Mouse (Mus musculus) heart, postnatal 10 days (tissue): ENCODE data around the gene Wwp2. TPM values are rescaled to one million over a fixed set of nuclear protein-coding genes. Genes with fewer than 3 reads are reported as not detected.

Experiments
- DNase-seq, 2 experiments: peaks; one replicate each; pipeline ENCODE4 v3.0.0; 2021
- intact Hi-C: fragments of 180-260 bp; cut with DNase I; formaldehyde crosslinking; loops from one replicate; pipeline ENCODE4 v1.15.1; 2025
- total RNA-seq, 2 experiments: library from RNA; stranded (reverse); gene quantifications; 2 replicates each; pipeline ENCODE4 v1.2.3; 2021

The Wwp2 gene
- total RNA-seq, result 10 to 100 TPM; 27.2 to 30.1 TPM

- peak; percentile 82 to 84 for DNase-seq
- intact Hi-C loops, result no loop called here
These were observed at the start of gene Wwp2 for GRCm38 (mm10) chr8:107435962-107436831. Wwp2 (plus strand) TSS chr8:107436365.

DNA sequence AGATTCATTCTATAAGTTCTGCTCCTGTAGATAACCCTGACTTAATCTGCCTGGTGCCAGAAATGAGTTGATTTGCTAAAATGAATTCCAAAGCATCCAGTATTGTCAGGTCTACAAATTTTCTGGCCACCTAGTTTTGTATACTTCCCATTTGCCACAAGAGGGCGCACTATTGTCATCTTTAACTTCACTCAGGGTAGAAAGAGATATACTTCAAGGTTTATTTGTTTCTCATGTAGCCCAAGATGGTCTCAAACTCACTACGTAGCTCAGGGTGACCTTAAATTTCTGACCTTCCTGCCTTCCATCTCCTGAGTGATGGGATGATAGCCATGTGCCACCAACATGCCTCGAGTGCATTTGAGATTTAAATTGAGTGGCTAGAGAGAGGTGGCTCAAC, 49.5 kb upstream of the Wwp2 start:
- DNase-seq, result peak in 1 of 2 experiments; percentile 63
- intact Hi-C loops, result loop anchor here (1.0 to 5.0 kb wide), 2 partner anchors 39 to 191 kb away; partner anchors contain the start of gene Nob1

GRCm38 (mm10) chr8:107387861-107388260, 48.3 kb upstream of the Wwp2 start:
- peak in 1 of 2 experiments; percentile 54 for DNase-seq
- intact Hi-C loops, result loop anchor here (5.0 kb wide), 1 partner anchor 189 kb away; no protein-coding TSS in a partner anchor

- intact Hi-C loops, result loop anchor here (5.0 kb wide), 1 partner anchor 188 kb away; no protein-coding TSS in a partner anchor
- peak; percentile 81 to 82 for DNase-seq
These were observed 46.6 kb upstream of the Wwp2 start for GRCm38 (mm10) chr8:107389557-107389956.

DNA sequence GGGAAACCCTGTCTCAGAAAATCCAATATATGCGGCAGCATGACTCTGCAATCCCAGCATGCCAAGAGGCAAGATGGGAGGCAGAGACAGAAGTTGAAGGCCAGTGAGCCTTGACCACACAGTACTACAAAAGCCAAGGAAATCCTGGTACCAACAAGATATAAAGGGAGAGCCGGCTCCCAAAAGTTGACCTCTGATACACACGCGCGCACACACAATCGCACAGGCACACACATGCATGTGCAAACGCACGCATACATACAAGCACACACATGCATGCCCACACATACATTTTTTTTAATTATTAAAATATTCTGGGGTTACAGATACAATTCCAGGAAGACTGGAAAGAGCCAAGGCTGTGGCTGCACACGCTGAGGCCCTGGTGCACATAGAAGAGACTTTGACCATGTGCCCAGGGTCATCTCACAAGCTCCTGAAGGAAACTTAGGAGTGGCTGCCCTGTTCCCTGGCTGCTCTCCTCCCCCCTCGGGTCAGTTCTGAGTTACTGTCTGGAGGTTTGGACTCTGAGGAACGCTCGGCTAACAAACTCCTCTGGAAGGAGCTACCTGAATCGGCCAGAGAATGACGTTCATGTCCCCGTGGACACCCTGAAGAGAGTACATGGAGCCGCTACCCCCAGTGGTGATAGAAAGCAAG, 45.6 kb upstream of the Wwp2 start:
- intact Hi-C loops, result no loop called here

DNA sequence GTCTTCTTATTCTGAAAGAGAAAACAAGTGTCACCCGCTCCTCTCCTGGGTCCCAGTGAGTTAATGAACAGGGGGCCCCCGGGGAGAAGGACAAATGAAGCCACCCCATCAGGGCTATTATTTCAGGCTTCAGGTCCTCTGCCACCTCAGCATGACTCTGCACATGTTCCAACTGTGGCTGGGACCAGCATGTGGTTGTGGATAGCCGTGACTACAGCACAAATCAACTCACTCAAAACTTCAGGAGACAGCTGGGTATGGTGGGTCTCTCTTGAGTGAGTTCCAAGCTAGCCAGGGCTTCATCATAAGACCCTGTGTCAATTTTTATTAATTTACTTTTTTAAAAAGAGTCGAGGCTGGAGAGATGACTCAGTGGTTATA, 45.0 kb upstream of the Wwp2 start:
- intact Hi-C loops, result no loop called here
- DNase-seq, result no peak

More for the DNA sequence above, 45.6 kb upstream of the Wwp2 start:
- DNase-seq, result no peak

DNA sequence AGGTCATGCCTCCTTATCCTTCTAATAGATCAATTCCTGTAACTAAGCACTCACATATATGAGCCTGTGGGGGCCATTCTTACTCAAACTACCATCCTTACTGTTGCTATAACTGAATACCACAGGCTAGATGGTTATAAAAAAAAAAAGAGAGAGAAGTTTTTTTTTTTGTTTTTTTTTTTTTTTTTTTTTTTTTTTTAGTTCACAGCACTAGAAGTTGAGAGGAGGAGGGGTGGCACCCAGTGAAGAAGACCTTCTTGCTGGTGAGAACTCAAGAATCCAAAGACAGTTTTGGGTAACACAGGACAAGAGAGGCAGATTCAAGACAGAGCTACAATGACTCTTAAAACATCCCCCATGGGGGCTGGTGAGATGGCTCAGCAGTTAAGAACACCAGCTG, 40.8 kb upstream of the Wwp2 start:
- DNase-seq, result no peak
- intact Hi-C loops, result no loop called here

DNA sequence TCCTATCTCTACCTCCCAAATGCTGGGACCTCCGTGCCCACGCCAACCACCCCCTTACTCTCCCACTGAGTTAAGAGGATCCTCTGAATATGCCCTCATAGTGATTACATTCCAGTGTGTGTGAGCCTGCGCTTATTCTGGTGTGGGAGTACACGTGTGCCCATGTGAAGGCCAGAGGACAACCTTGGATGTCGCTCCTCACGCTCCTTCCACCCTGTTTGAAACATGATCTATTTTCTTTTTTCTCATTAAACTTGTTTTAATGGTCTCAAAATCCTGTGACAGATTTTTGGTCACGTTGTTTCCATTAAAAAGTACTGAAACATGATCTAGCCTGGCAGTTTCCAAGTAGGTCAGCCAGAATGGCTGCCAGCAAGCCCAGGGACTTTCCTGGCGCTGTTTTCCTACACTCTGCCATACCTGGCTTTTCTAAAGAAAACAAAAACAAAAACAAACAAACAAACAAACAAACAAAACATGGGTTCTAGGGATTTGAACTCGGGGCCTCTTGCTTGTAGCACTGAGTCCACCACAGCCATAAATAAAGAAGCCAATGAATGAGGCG, 40.0 kb upstream of the Wwp2 start:
- intact Hi-C loops, result no loop called here
- DNase-seq, result no peak

GRCm38 (mm10) chr8:107397665-107398064, 38.5 kb upstream of the Wwp2 start:
- intact Hi-C loops, result no loop called here
- DNase-seq, result no peak

GRCm38 (mm10) chr8:107399495-107399894, 36.7 kb upstream of the Wwp2 start:
- intact Hi-C loops, result no loop called here
- no peak for DNase-seq

GRCm38 (mm10) chr8:107401866-107402265, 34.3 kb upstream of the Wwp2 start:
- intact Hi-C loops, result no loop called here
- no peak for DNase-seq

DNA sequence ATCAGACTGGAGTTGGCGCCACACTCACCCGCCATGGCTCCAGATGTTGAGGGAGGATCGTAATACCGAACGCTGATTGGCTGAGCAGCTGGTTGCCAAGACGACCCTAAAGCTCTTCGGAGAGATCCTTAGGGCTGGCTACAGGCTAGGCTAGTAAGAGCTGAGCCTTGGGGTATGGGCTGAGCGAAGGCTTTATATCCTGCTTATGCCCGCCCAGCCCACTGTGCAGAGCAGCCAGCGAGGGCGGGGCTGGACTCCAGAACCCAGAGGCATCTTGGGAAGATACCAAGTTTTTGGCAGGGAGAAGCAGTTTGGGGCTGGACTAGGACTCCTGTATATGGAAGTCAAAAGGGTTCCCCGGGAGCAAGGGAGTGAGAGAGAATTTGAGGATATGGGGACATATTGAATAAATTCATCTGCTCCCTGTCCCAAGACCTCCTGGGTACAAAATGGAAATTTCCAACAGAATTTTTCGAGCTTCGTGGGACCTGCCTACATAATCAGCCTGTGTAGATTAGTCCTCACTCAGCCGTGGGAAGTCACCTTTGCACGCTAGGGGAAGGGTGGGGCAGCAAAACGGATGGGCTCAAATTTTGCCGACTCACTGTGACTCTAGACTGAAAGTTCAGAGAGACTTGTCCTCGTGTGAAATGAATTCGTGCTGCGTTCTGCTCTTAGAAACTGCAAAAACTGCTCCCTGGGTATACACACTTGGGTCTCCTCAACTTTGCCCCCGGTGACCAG, 33.0 kb upstream of the Wwp2 start, which contains the start of gene Nqo1:
TSS of gene Nqo1 (minus strand) at position 169 of the 744 bp plus-strand sequence.
- DNase-seq, result peak; percentile 87
- intact Hi-C loops, result no loop called here

- intact Hi-C loops, result no loop called here
- no peak for DNase-seq
These were observed 32.1 kb upstream of the Wwp2 start for GRCm38 (mm10) chr8:107404057-107404456.

- no peak for DNase-seq
- intact Hi-C loops, result no loop called here
These were observed 30.2 kb upstream of the Wwp2 start for GRCm38 (mm10) chr8:107405935-107406334.

DNA sequence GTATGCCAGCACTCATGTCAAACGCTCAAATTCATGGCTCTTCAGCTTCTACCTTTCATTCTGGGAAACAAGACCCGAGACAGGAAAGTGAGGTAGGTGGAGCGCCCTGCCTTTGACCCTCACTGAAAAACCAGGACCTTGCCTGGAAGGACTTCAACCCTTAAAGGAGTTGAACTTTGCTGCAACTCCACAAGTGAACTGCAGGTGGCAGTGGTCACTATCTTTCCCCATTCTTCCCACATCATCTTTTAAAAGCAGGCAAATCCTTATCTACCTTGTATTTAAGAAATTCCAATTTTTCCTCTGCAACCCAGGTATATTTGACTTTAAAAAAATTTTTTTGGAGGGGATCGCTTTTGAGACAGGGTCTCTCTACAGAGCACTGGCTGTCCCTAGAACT, 24.8 kb upstream of the Wwp2 start:
- DNase-seq, result no peak
- intact Hi-C loops, result no loop called here

DNA sequence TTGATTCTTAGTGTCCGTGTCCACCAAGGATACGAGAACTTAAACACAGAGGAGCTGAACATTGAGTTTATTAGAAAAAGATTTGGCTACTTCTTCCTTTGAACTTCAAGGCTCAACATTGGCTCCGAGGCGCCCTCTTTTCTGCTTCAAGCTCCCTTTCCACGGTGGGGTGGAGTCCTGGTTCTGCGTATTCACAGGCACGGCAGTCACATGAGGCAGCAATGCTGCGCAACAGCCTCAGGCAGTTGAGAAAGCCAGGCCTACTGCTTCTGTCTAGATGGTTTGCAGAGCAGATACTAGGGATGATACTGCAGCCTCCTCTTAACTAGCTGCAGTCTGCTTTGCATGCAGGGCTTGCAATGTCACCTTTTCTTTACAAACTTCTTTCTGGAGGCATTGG, 23.6 kb upstream of the Wwp2 start:
- DNase-seq, result no peak
- intact Hi-C loops, result no loop called here

GRCm38 (mm10) chr8:107413881-107414280, 22.3 kb upstream of the Wwp2 start:
- no peak for DNase-seq
- intact Hi-C loops, result no loop called here

DNA sequence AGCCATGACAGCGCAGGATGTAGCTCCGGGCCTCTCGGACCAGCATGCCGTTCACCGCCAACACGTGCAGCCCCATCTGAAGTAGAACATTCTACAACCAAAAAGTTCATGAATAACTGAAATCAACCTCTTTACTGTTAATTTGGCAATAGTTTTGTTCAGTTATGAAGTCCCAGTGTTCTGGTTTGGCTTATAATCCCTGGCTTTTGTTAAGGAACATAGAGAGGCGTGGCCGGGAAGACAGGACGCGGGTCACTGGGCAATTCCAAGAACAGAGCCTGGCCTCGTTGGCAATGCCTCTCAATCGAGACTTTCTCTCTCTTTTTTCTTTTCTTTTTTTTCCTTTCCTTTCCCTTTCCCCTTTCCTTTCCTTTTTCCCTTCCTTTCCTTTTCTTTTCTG, 19.2 kb upstream of the Wwp2 start:
- intact Hi-C loops, result no loop called here
- DNase-seq, result no peak

- no peak for DNase-seq
- intact Hi-C loops, result loop anchor here (5.0 kb wide), 1 partner anchor 322 kb away; no protein-coding TSS in a partner anchor
These were observed 12.0 kb upstream of the Wwp2 start for GRCm38 (mm10) chr8:107424176-107424575.

DNA sequence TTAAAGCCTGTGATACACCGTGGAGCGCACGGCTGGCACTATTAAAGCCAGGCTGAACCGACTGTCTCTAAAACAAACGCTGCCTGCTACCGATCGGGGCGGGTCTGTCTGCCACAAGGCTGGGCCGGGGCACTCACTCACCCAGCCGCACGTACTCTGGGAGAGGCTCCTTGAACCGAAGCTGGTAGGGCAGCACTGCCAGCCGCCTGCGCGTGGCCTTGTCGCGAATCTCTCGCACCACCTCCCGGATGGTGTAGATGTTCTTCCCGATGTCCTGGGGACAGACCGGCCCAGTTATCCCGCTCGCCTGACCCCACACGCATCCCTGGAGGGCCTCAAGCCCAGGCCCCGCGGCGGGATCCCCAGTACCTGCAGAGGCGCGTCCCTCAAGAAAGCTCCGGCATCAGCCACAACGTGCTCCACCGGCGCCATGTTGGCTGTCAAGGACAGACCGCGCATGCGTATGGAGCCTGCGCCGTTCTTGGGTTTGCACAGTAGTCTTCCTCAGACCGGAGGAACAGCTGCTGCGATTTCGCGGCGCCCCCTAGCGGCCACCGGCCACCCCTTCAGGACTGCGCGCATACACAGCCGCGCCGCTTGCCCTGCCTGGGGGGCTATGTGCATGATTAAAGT, 11.5 kb upstream of the Wwp2 start, which contains the start of gene Nob1:
TSS of gene Nob1 (minus strand) at position 455 of the 633 bp plus-strand sequence.
- intact Hi-C loops, result loop anchor here (1.0 to 5.0 kb wide), 2 partner anchors 38 to 322 kb away; no protein-coding TSS in a partner anchor
- peak; percentile 97 to 98 for DNase-seq
